ENCODE assay signal across 9 mouse cellular contexts in genomic region chr2:135731591-135731990, GRCm38 (mm10).
DNase-seq lines count a peak whose midpoint lies in the region; ATAC-seq lines count a peak whose summit lies in the region.
"Had no signal": no experiment of that assay in that cellular context is flagged by ENCODE, and none has a peak within 500 bp of the region (broad histone marks: within the 10 kb centered on the region; RNA-seq: fewer than 3 reads in every experiment).

No protein-coding gene starts in this region.

- no peaks in the 10 kb centered on the region for H3K9me3 ChIP-seq in heart, embryonic 13.5 days
- no peaks in the 10 kb centered on the region for H3K9me3 ChIP-seq in embryonic facial prominence, embryonic 10.5 days

- no peaks in the 10 kb centered on the region for H3K27me3 ChIP-seq in heart, embryonic 13.5 days (replicated peaks)
- no peaks in the 10 kb centered on the region for H3K27me3 ChIP-seq in embryonic facial prominence, embryonic 10.5 days (replicated peaks; ENCODE audit: low read depth, poor library complexity, severe bottlenecking)

- H3K4me2 ChIP-seq in heart, embryonic 13.5 days = 0 out of 2 replicates have a peak overlapping the region, but pooled peaks have one; percentile 2

- peak; percentile 66 for DNase-seq in adrenal gland, adult 2 months
- DNase-seq in adrenal gland, postnatal 4 days (ENCODE audit: low spot score in 2 of 2) = no peak
- DNase-seq in kidney, postnatal 10 days = peak; percentile 72
- DNase-seq in urinary bladder, postnatal 4 days (ENCODE audit: low spot score in 2 of 2) = no peak
- DNase-seq in embryonic facial prominence, embryonic 10.5 days (ENCODE audit: low spot score) = no peak
- DNase-seq in ovary, postnatal 14 days (ENCODE audit: low spot score) = no peak

- no peak overlapping the region for H3K4me3 ChIP-seq in heart, embryonic 13.5 days
- H3K4me3 ChIP-seq in embryonic facial prominence, embryonic 10.5 days = no peak overlapping the region

- peak overlapping the region; percentile 68 for H3K27ac ChIP-seq in heart, embryonic 13.5 days (replicated peaks)
- no peak overlapping the region for H3K27ac ChIP-seq in embryonic facial prominence, embryonic 10.5 days (replicated peaks)
- H3K27ac ChIP-seq: macrophage had no signal

- no peaks in the 10 kb centered on the region for H3K36me3 ChIP-seq in heart, embryonic 13.5 days
- no peaks in the 10 kb centered on the region for H3K36me3 ChIP-seq in embryonic facial prominence, embryonic 10.5 days (replicated peaks)

- no peak overlapping the region for H3K9ac ChIP-seq in heart, embryonic 13.5 days

- H3K4me1 ChIP-seq in heart, embryonic 13.5 days = peaks cover 49% of the 10 kb centered on the region
- peaks cover 29% of the 10 kb centered on the region for H3K4me1 ChIP-seq in embryonic facial prominence, embryonic 10.5 days

- ATAC-seq in heart, embryonic 13.5 days (ENCODE audit: extremely low read depth, insufficient number of reproducible peaks, low FRiP score, low TSS enrichment) = no peak
- ATAC-seq in megakaryocyte, adult 5-6 weeks (ENCODE audit: poor library complexity, severe bottlenecking) = peak; percentile 83

- WGBS in heart, embryonic 13.5 days = 37% methylated on average over 6 of the region's 6 CpGs
- WGBS in embryonic facial prominence, embryonic 10.5 days = 53% methylated on average over 6 of the region's 6 CpGs

Comparison
In these comparisons a context has a peak if more than half of its experiments do, and no peak if none do; other contexts are left out.
1. DNase-seq: peak in adrenal gland, adult 2 months (single experiment) and kidney, postnatal 10 days (single experiment); none in adrenal gland, postnatal 4 days (0 of 2), urinary bladder, postnatal 4 days (0 of 2), embryonic facial prominence, embryonic 10.5 days (single experiment) and ovary, postnatal 14 days (single experiment).